Mouse (Mus musculus) ES-Bruce4 (cell line): ENCODE data around the gene Snx27. TPM values are rescaled to one million over a fixed set of nuclear protein-coding genes. Genes with fewer than 3 reads are reported as not detected.

Source experiments
- H3K27ac ChIP-seq: 2 replicates; pipeline ENCODE4 v1.5.1; 2012; ENCODE audit warnings: low read length, inconsistent platforms; ENCODE audit not compliant: insufficient read depth
- H3K27me3 ChIP-seq: 2 replicates; pipeline ENCODE4 v1.6.1; 2012; ENCODE audit warnings: mild to moderate bottlenecking, low read length, inconsistent platforms; ENCODE audit not compliant: control insufficient read depth, poor library complexity, insufficient read depth, severe bottlenecking
- H3K36me3 ChIP-seq: 2 replicates; pipeline ENCODE4 v1.6.1; 2012; ENCODE audit warnings: inconsistent platforms, mild to moderate bottlenecking, low read length, moderate library complexity; ENCODE audit not compliant: control insufficient read depth, poor library complexity, insufficient read depth, severe bottlenecking
- H3K4me1 ChIP-seq: one replicate; pipeline ENCODE4 v1.8.1; 2011; ENCODE audit warnings: low read length; ENCODE audit not compliant: control insufficient read depth, insufficient read depth
- H3K4me3 ChIP-seq: 2 replicates; pipeline ENCODE4 v1.5.1; 2011; ENCODE audit warnings: low read depth, mild to moderate bottlenecking, low read length
- H3K9ac ChIP-seq: 2 replicates; pipeline ENCODE4 v1.6.1; 2012; ENCODE audit warnings: low read depth, mild to moderate bottlenecking, inconsistent platforms; ENCODE audit not compliant: poor library complexity, severe bottlenecking
- H3K9me3 ChIP-seq: replicated peaks from 2 replicates; pipeline ENCODE4 v1.6.1; 2012; ENCODE audit warnings: mild to moderate bottlenecking, low read length, inconsistent platforms; ENCODE audit not compliant: control insufficient read depth, poor library complexity, insufficient read depth, severe bottlenecking
- CTCF ChIP-seq: IDR thresholded peaks from one replicate; pipeline ENCODE4 v1.8.1; 2011; ENCODE audit warnings: low read depth, low read length
- EP300 ChIP-seq: IDR thresholded peaks from 2 replicates; pipeline ENCODE4 v1.6.1; 2011; ENCODE audit warnings: low read depth, low read length; ENCODE audit not compliant: insufficient read depth
- POLR2A ChIP-seq: IDR thresholded peaks from one replicate; pipeline ENCODE4 v1.8.1; 2011; ENCODE audit warnings: low read length; ENCODE audit not compliant: insufficient read depth
- polyA plus RNA-seq: library from polyadenylated mRNA; stranded (reverse); fragments of >200 nt; gene quantifications from 2 replicates; pipeline ENCODE4 v1.2.4, GENCODE M21; 2011; ENCODE audit warnings: low read depth; ENCODE audit not compliant: missing spikeins, insufficient read depth, insufficient read length

Gene Snx27
- polyA plus RNA-seq, 1 experiment, result 60.2 TPM

DNA sequence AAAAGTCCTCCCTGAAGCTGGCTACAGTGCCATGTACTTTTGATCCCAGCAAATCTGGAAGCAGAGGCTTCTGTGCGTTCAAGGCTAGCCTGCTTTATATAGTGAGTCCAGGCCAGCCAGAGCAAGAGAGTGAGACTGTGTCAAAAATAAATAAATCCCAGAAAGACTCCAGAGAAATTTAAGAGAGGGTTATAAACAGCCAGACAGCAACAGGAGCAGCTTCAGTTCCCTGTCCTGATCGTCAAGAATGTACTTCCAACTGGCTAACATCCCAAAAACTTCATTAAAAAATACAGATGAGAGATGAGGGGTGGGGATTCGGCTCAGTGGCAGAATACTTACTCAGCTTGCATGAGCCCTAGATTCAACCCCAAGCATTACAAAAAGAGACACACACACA is 17.4 kb downstream of the Snx27 start:
- H3K9me3 ChIP-seq, result no peaks in the 10 kb centered on the region
- H3K27ac ChIP-seq, result no peak overlapping the region
- H3K4me1 ChIP-seq, result peaks cover 1% of the 10 kb centered on the region
- no peaks in the 10 kb centered on the region for H3K27me3 ChIP-seq
- TF ChIP-seq POLR2A, result no peak
- TF ChIP-seq EP300, result no peak
- TF ChIP-seq CTCF, result no peak
- no peak overlapping the region for H3K4me3 ChIP-seq
- no peak overlapping the region for H3K9ac ChIP-seq
- H3K36me3 ChIP-seq, result no peaks in the 10 kb centered on the region; the same call in 1 of the 2 replicates

DNA sequence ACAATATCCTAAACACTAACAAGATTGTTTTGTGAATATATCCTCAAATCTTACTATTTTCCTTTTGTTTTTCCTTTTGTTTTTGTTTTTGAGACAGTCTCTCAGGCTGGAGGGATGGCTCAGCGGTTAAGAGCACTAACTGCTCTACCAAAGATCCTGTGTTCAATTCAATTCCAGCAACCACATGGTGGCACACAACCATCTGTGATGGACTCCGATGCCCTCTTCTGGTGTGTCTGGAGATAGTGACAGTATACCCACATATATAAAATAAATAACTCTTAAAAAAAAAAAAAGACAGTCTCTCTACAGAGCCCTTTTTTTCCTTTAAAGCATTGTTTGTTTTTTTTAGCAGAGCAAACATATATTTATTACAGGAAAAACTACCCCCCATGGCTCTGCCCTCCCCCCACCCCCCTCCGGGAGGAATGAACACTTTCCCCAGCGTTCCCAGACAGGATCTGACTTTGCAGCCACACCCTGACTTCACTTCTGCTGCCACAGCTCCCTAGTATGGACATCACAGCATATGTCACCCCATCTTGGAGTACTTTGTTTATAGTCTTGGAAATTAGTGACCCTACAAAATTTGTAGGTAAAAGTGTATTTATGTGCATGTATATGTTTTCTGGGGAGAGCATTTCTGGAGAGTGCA is 18.0 kb downstream of the Snx27 start:
- TF ChIP-seq POLR2A, result no peak
- no peak for TF ChIP-seq CTCF
- no peak for TF ChIP-seq EP300
- Histone ChIP-seq H3K27me3 (no peaks in the 10 kb centered on the region), H3K36me3 (peaks cover 4% of the 10 kb centered on the region), H3K4me1 (peaks cover 1% of the 10 kb centered on the region), H3K27ac (no peak overlapping the region), H3K4me3 (no peak overlapping the region), H3K9me3 (no peaks in the 10 kb centered on the region), H3K9ac (no peak overlapping the region)

DNA sequence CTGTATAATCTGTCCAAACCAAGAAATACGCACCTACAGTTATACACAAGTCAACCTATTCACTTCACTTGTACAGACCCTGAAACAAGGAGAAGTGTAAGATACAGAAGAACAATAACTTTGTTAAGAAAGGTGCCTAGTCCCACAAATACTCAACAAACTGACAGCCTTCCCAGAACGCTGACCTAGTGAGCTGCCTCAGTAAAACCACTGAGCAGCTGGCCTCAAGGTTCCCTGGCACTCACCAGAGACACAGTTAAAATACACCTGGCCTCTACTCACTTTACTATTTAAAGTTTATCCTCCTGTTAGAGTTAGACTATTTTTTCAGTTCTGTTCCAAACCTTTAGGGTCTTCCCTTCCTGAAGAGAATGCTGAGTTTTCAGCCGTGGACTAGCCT is 19.4 kb downstream of the Snx27 start:
- Histone ChIP-seq H3K4me1 (peaks cover 1% of the 10 kb centered on the region), H3K36me3 (peaks cover 8% of the 10 kb centered on the region), H3K4me3 (no peak overlapping the region), H3K9ac (no peak overlapping the region), H3K27ac (no peak overlapping the region), H3K27me3 (no peaks in the 10 kb centered on the region), H3K9me3 (no peaks in the 10 kb centered on the region)
- TF ChIP-seq POLR2A, result no peak
- no peak for TF ChIP-seq CTCF
- no peak for TF ChIP-seq EP300

DNA sequence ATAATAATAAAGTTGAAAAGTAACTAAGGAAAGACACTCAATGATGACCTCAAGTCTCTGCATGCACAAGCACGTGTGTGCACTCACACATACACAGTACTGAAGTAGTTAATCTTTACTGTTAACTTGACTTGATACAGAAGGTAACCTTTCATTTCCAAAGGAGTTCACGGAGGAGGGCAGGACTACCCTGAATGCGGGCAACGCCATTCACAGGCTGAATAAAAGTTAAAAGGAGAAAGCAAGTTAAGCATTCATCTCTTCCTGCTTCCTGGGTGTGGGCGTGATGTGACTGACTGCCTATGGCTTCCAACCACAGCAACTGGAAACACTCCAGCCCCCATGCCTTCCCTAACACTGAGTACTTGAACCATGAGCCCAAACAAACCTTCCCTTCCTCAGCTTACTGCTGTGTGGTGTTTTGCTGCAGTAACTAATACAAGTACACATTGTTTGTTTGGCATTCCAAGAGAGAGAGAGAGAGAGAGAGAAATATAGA is 22.5 kb downstream of the Snx27 start:
- H3K36me3 ChIP-seq, result peaks cover 8% of the 10 kb centered on the region
- no peaks in the 10 kb centered on the region for H3K27me3 ChIP-seq
- no peak overlapping the region for H3K4me3 ChIP-seq
- no peak for TF ChIP-seq CTCF
- TF ChIP-seq POLR2A, result no peak
- TF ChIP-seq EP300, result no peak
- H3K9me3 ChIP-seq, result no peaks in the 10 kb centered on the region
- peaks cover under 1% of the 10 kb centered on the region for H3K4me1 ChIP-seq
- H3K9ac ChIP-seq, result no peak overlapping the region
- no peak overlapping the region for H3K27ac ChIP-seq

DNA sequence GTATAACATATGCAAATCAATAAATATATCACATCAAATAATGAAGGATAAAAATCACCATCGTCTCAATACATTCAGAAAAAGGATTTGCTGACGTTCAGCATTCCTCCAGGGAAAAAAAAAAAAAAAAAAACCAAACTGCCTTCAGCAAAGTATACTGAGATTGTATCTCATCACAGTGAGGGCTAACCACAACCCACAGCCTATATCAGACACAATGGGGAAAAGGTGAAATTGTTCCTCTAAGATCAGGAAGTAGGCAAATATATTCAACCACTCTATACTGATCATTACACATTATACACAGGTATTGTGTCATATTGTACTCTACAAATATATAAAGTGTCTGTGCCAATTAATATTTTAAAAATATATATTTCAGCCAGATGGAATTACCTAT is 33.5 kb downstream of the Snx27 start:
- H3K36me3 ChIP-seq, result no peaks in the 10 kb centered on the region
- H3K9me3 ChIP-seq, result no peaks in the 10 kb centered on the region
- no peak overlapping the region for H3K9ac ChIP-seq
- no peak overlapping the region for H3K4me3 ChIP-seq
- no peaks in the 10 kb centered on the region for H3K4me1 ChIP-seq
- H3K27me3 ChIP-seq, result no peaks in the 10 kb centered on the region
- no peak overlapping the region for H3K27ac ChIP-seq
- no peak for TF ChIP-seq EP300
- no peak for TF ChIP-seq POLR2A
- no peak for TF ChIP-seq CTCF

DNA sequence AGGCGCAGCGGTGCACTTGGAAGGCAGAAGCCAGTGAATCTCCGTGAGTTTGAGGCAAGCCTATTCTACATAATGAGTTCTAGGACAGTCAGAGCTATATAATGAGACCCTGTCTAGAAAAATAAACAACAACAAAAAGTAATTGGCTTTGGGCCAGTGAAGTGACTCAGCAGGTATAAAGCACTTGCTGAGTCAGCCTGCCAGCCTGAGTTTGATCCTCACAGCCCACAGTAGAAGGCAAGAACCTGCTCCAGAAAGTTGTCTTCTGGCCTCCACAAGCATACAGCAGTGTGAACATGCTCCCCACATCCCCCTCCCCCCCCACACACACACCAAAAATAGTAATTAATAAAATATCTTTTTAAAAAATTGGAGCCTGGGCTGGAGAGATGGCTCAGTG is 45.3 kb downstream of the Snx27 start:
- no peaks in the 10 kb centered on the region; the same call in 1 of the 2 replicates for H3K36me3 ChIP-seq
- no peak overlapping the region for H3K9ac ChIP-seq
- H3K27ac ChIP-seq, result no peak overlapping the region
- no peaks in the 10 kb centered on the region for H3K4me1 ChIP-seq
- H3K27me3 ChIP-seq, result no peaks in the 10 kb centered on the region
- no peak for TF ChIP-seq EP300
- TF ChIP-seq POLR2A, result no peak
- no peak for TF ChIP-seq CTCF
- H3K4me3 ChIP-seq, result no peak overlapping the region
- no peaks in the 10 kb centered on the region for H3K9me3 ChIP-seq
